Mouse (Mus musculus) thymus, adult 2 months (tissue): ENCODE measurements at regions not wholly inside any gene's neighbourhood (a gene's known extent, or its start where the extent isn't known, plus 50 kb on each side); places are given as distances from the start of the nearest gene placed in this dataset.

Experiments
- CTCF ChIP-seq: fragments of 200-500 bp; IDR thresholded peaks from 2 replicates; pipeline ENCODE4 v1.5.1; 2012; ENCODE audit warnings: mild to moderate bottlenecking, control low read depth, low read length, moderate library complexity, borderline replicate concordance; ENCODE audit not compliant: control insufficient read depth, poor library complexity, insufficient read depth; ENCODE audit errors: extremely low read depth
- POLR2A ChIP-seq: fragments of 200-500 bp; IDR thresholded peaks from 2 replicates; pipeline ENCODE4 v1.6.1; 2012; ENCODE audit warnings: mild to moderate bottlenecking, low read length, control low read depth, moderate library complexity; ENCODE audit not compliant: control insufficient read depth, poor library complexity, insufficient read depth; ENCODE audit errors: extremely low read depth

DNA sequence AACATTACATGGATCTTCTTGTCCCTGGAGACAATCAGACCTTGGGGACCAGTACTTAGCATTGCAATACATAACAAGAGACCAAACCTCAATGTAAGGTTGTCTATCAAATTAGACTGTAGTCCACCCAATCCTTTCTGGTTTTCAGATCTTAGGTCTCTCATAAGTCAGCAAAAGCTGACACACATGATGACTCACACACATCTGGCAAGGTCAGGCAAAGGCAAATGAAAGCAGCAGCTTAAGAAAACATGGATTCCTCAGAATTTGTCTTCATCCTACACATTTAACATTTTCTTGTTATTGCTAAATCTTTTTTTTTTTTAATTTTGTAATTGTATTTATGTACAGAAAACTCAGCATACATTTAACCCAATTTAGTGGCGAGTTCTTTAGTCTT lies 52.0 kb downstream of the Gm11983 start:
- TF ChIP-seq CTCF (no peak), POLR2A (no peak)
